Mouse (Mus musculus): ENCODE data around the gene Hcrtr1.

DNA sequence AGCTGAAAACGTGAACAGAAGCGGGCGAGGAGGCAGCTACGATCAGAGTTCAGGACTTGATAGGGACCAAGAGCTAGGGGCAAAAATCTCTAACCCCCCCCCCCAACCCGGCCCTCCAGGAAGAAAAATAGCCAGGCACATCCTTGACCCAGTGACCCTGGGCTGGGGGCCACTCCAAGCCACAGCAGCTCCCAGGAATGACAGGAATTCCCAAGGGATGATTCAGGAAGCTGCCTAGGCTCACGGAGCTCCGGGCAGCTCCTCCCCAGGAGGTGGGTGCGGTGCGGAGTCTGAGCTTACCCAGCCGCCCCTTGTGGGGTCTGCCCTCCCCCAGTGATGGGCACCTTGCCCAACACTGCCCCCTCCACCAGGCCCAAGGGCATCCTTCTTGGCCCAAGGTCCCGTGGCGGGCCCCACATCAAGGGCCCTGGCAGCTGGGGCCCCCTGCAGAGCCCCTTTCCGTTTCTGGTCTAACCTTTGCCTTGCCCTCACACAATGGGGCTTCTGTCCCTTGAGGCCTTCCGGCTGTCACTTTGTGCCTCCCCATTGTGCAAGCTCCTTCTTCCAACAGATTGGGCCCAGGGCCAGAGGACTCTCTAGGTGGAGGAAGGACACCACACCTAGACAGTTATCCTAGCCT, 36.0 kb upstream of the Hcrtr1 start, which contains the start of gene Tinagl1:
- no peak for TF ChIP-seq POLR2A (IDR thresholded peaks at IDR 0.05; ENCODE audit: low read depth, low read length)
- no peak for TF ChIP-seq CTCF (IDR thresholded peaks at IDR 0.05; ENCODE audit: borderline replicate concordance, insufficient read depth, low read length)
